Mouse (Mus musculus) megakaryocyte-erythroid progenitor cell, adult 5-6 weeks (primary cell): ENCODE data around the gene Abcc9. TPM values are rescaled to one million over a fixed set of nuclear protein-coding genes. Genes with fewer than 3 reads are reported as not detected.
"Not testable (repeated sequence)": the region's sequence is repeated elsewhere in the genome, so short reads cannot be mapped to it uniquely, and the experiment has no call there.

ENCODE experiments used
- ATAC-seq: replicated peaks from 2 replicates; pipeline ENCODE4 v1.8.0; 2016; ENCODE audit warnings: mild to moderate bottlenecking, inconsistent platforms; ENCODE audit not compliant: severe bottlenecking, poor library complexity, low FRiP score, low TSS enrichment
- total RNA-seq, 2 experiments: library from RNA; stranded (forward) in 1 of 2; stranded (reverse) in 1 of 2; fragments of 200-1000, 215-1000 nt in 1 of 2; fragments of >200 nt in 1 of 2; fragmentation: Nextera tagmentation in 1 of 2; gene quantifications; 2 replicates each; pipeline ENCODE4 v1.2.3; 2014 to 2017

Abcc9 gene
- total RNA-seq, 2 experiments from 2014 or later = not detected

GRCm38 (mm10) chr6:142710690-142711089 lies 8.6 kb upstream of the Abcc9 start:
- ATAC-seq = no peak

GRCm38 (mm10) chr6:142708369-142708768 lies 6.3 kb upstream of the Abcc9 start:
- no peak for ATAC-seq

- ATAC-seq = peak; percentile 65
Observed at GRCm38 (mm10) chr6:142706688-142707087, 4.6 kb upstream of the Abcc9 start.

- no peak for ATAC-seq
Observed at GRCm38 (mm10) chr6:142703441-142703930, 1.4 kb upstream of the Abcc9 start.

GRCm38 (mm10) chr6:142701161-142701560 lies 954 bp downstream of the Abcc9 start:
- ATAC-seq = no peak

GRCm38 (mm10) chr6:142700753-142701152 lies 1.4 kb downstream of the Abcc9 start:
- ATAC-seq = no peak

- ATAC-seq = no peak
Observed at GRCm38 (mm10) chr6:142692085-142692484, 10.0 kb downstream of the Abcc9 start.

GRCm38 (mm10) chr6:142689673-142690072 lies 12.4 kb downstream of the Abcc9 start:
- ATAC-seq = no peak

- ATAC-seq = no peak
Observed at GRCm38 (mm10) chr6:142682985-142683691, 19.0 kb downstream of the Abcc9 start.

- no peak for ATAC-seq
Observed at GRCm38 (mm10) chr6:142670021-142670420, 32.1 kb downstream of the Abcc9 start.

- ATAC-seq = no peak
Observed at GRCm38 (mm10) chr6:142669343-142669742, 32.8 kb downstream of the Abcc9 start.

- ATAC-seq = no peak
Observed at GRCm38 (mm10) chr6:142668831-142669230, 33.3 kb downstream of the Abcc9 start.

GRCm38 (mm10) chr6:142668419-142668766 lies 33.7 kb downstream of the Abcc9 start:
- no peak for ATAC-seq

- no peak for ATAC-seq
Observed at GRCm38 (mm10) chr6:142667701-142668418, 34.3 kb downstream of the Abcc9 start.

- not testable (repeated sequence) for ATAC-seq
Observed at GRCm38 (mm10) chr6:142662056-142662455, 40.1 kb downstream of the Abcc9 start.

- peak; percentile 85 for ATAC-seq
Observed at GRCm38 (mm10) chr6:142659038-142659437, 43.1 kb downstream of the Abcc9 start.

GRCm38 (mm10) chr6:142654561-142654960 lies 47.6 kb downstream of the Abcc9 start:
- ATAC-seq = no peak

- ATAC-seq = no peak
Observed at GRCm38 (mm10) chr6:142652175-142652574, 49.9 kb downstream of the Abcc9 start.

GRCm38 (mm10) chr6:142649331-142649730 lies 52.8 kb downstream of the Abcc9 start:
- ATAC-seq = no peak

- ATAC-seq = no peak
Observed at GRCm38 (mm10) chr6:142645474-142645873, 56.6 kb downstream of the Abcc9 start.

GRCm38 (mm10) chr6:142639301-142639700 lies 62.8 kb downstream of the Abcc9 start:
- no peak for ATAC-seq
